Mouse (Mus musculus) lung, postnatal 0 days (tissue): Measurements from ENCODE around the gene Lrfn4. TPM values are rescaled to one million over a fixed set of nuclear protein-coding genes. Genes with fewer than 3 reads are reported as not detected.

Source experiments
- ATAC-seq: fragments of 200-750 bp; cut with Nextera tagmentation; 2 replicates; pipeline ENCODE4 v1.8.0; 2017; ENCODE audit warnings: moderate library complexity
- DNase-seq: peaks from one replicate; pipeline ENCODE4 v3.0.0-alpha.2; 2016; ENCODE audit warnings: low spot score
- H3K27ac ChIP-seq: fragments of 300-500 bp; sonication (generic); 2 replicates; pipeline ENCODE4 v1.5.1; 2014; ENCODE audit warnings: antibody characterized with exemption, mild to moderate bottlenecking, low read length, mixed read lengths
- H3K27me3 ChIP-seq: fragments of 300-500 bp; sonication (generic); replicated peaks from 2 replicates; pipeline ENCODE4 v1.6.1; 2014; ENCODE audit warnings: low read length, mixed read lengths; ENCODE audit not compliant: insufficient read depth
- H3K36me3 ChIP-seq: fragments of 300-500 bp; sonication (generic); 2 replicates; pipeline ENCODE4 v1.6.1; 2014; ENCODE audit warnings: low read length, mixed read lengths; ENCODE audit not compliant: insufficient read depth
- H3K4me1 ChIP-seq: fragments of 300-500 bp; sonication (generic); 2 replicates; pipeline ENCODE4 v1.6.1; 2014; ENCODE audit warnings: antibody characterized with exemption, low read depth, low read length, mixed read lengths; ENCODE audit not compliant: insufficient read depth
- H3K4me2 ChIP-seq: fragments of 300-500 bp; sonication (generic); replicated peaks from 2 replicates; pipeline ENCODE4 v1.6.1; 2014; ENCODE audit warnings: low read depth, mild to moderate bottlenecking, low read length, moderate library complexity, mixed read lengths
- H3K4me3 ChIP-seq: fragments of 300-500 bp; sonication (generic); 2 replicates; pipeline ENCODE4 v1.5.1; 2014; ENCODE audit warnings: low read depth, low read length
- H3K9ac ChIP-seq: fragments of 300-500 bp; sonication (generic); replicated peaks from 2 replicates; pipeline ENCODE4 v1.6.1; 2014; ENCODE audit warnings: low read depth, mild to moderate bottlenecking
- H3K9me3 ChIP-seq: fragments of 300-500 bp; sonication (generic); 2 replicates; pipeline ENCODE4 v1.6.1; 2016; ENCODE audit warnings: low read length, mixed read lengths
- CTCF ChIP-seq: IDR thresholded peaks from 2 replicates; pipeline ENCODE4 v1.5.1; 2016; ENCODE audit warnings: antibody characterized with exemption, mild to moderate bottlenecking
- EP300 ChIP-seq: IDR thresholded peaks from 2 replicates; pipeline ENCODE4 v1.6.1; 2016; ENCODE audit warnings: antibody characterized with exemption, mild to moderate bottlenecking, control low read depth
- WGBS: fragments of 180-500 bp; shearing (Covaris S2); extraction: QIAGEN DNeasy Blood & Tissue Kit; methylation state at CpG from one replicate; pipeline ENCODE4 v1.1.7; 2014; 5-methylcytosine and 5-hydroxymethylcytosine counted together
- polyA plus RNA-seq: library from polyadenylated mRNA; unstranded; fragments of >200 nt; fragmentation: Nextera tagmentation; extraction: Ambion mirVana; gene quantifications from 2 replicates; pipeline ENCODE4 v1.2.1, GENCODE M21; 2015

Gene Lrfn4
- polyA plus RNA-seq: 3.2 and 3.4 TPM in 2 replicates

- TF ChIP-seq EP300 (no peak), CTCF (peak; percentile 36)
- peak within 1 kb of the TSS; percentile 72 for H3K9ac ChIP-seq
- peak; percentile 95 for ATAC-seq
- peaks cover 6% of the 10 kb centered on the region for H3K4me1 ChIP-seq
- H3K9me3 ChIP-seq: no peaks in the 10 kb centered on the region
- peak within 1 kb of the TSS; percentile 71 for H3K4me3 ChIP-seq
- H3K4me2 ChIP-seq: peak within 1 kb of the TSS; percentile 98
- H3K36me3 ChIP-seq: no peaks in the 10 kb centered on the region
- H3K27ac ChIP-seq: peak within 1 kb of the TSS; percentile 82
- DNase-seq: peak; percentile 95
- under 1% methylated on average over 57 of the region's 87 CpGs for WGBS
- no peaks in the 10 kb centered on the region for H3K27me3 ChIP-seq
Measured at GRCm38 (mm10) chr19:4615151-4616093, at the start of gene Lrfn4. Lrfn4 (minus strand) TSS chr19:4615667.

- Histone ChIP-seq H3K4me3 (no peak overlapping the region), H3K27me3 (no peaks in the 10 kb centered on the region), H3K4me2 (no peak overlapping the region), H3K4me1 (no peaks in the 10 kb centered on the region), H3K9ac (no peak overlapping the region), H3K27ac (no peak overlapping the region), H3K9me3 (no peaks in the 10 kb centered on the region), H3K36me3 (no peaks in the 10 kb centered on the region)
- 79% methylated on average over 5 of the region's 5 CpGs for WGBS
- ATAC-seq (no peak), DNase-seq (no peak)
- TF ChIP-seq CTCF: no peak
- no peak for TF ChIP-seq EP300
Measured at GRCm38 (mm10) chr19:4658156-4658555, 42.7 kb upstream of the Lrfn4 start.

- Histone ChIP-seq H3K4me1 (no peaks in the 10 kb centered on the region), H3K4me2 (no peak overlapping the region), H3K9me3 (no peaks in the 10 kb centered on the region), H3K9ac (no peak overlapping the region), H3K4me3 (no peak overlapping the region), H3K36me3 (no peaks in the 10 kb centered on the region), H3K27ac (no peak overlapping the region), H3K27me3 (no peaks in the 10 kb centered on the region)
- TF ChIP-seq EP300 (no peak), CTCF (no peak)
- WGBS: 60% methylated on average over 11 of the region's 11 CpGs
- DNase-seq (no peak), ATAC-seq (no peak)
Measured at GRCm38 (mm10) chr19:4646917-4647492, 31.5 kb upstream of the Lrfn4 start.

GRCm38 (mm10) chr19:4644271-4644670 is 28.8 kb upstream of the Lrfn4 start:
- ATAC-seq (no peak), DNase-seq (no peak)
- H3K9ac ChIP-seq: no peak overlapping the region
- no peak overlapping the region for H3K4me3 ChIP-seq
- H3K27me3 ChIP-seq: no peaks in the 10 kb centered on the region
- no peaks in the 10 kb centered on the region for H3K4me1 ChIP-seq
- no peak for TF ChIP-seq EP300
- TF ChIP-seq CTCF: peak; percentile 55
- no peaks in the 10 kb centered on the region for H3K9me3 ChIP-seq
- H3K36me3 ChIP-seq: no peaks in the 10 kb centered on the region
- no peak overlapping the region for H3K27ac ChIP-seq
- no peak overlapping the region for H3K4me2 ChIP-seq
- 41% methylated on average over 10 of the region's 10 CpGs for WGBS

- WGBS: 68% methylated on average over 4 of the region's 4 CpGs
- DNase-seq (no peak), ATAC-seq (no peak)
- Histone ChIP-seq H3K4me2 (no peak overlapping the region), H3K27ac (no peak overlapping the region), H3K27me3 (no peaks in the 10 kb centered on the region), H3K4me3 (no peak overlapping the region), H3K9ac (no peak overlapping the region), H3K36me3 (no peaks in the 10 kb centered on the region), H3K9me3 (no peaks in the 10 kb centered on the region), H3K4me1 (no peaks in the 10 kb centered on the region)
- TF ChIP-seq CTCF (no peak), EP300 (no peak)
Measured at GRCm38 (mm10) chr19:4635986-4636385, 20.5 kb upstream of the Lrfn4 start.

- 3% methylated on average over 1 of the region's 1 CpGs for WGBS
- Histone ChIP-seq H3K27ac (no peak overlapping the region), H3K4me3 (no peak overlapping the region), H3K9me3 (no peaks in the 10 kb centered on the region), H3K4me2 (no peak overlapping the region), H3K27me3 (no peaks in the 10 kb centered on the region), H3K9ac (no peak overlapping the region), H3K36me3 (no peaks in the 10 kb centered on the region), H3K4me1 (peaks cover 10% of the 10 kb centered on the region; the same call in 1 of the 2 replicates)
- TF ChIP-seq CTCF: peak; percentile 91
- no peak for TF ChIP-seq EP300
- DNase-seq (peak; percentile 78), ATAC-seq (no peak)
Measured at GRCm38 (mm10) chr19:4628819-4629218, 13.4 kb upstream of the Lrfn4 start.
